Mouse (Mus musculus) heart, postnatal 14 days (tissue): ENCODE data around the gene Coq4. TPM values are rescaled to one million over a fixed set of nuclear protein-coding genes. Genes with fewer than 3 reads are reported as not detected.
"Not testable (repeated sequence)": the region's sequence is repeated elsewhere in the genome, so short reads cannot be mapped to it uniquely, and the experiment has no call there.

ENCODE experiments used
- DNase-seq, 2 experiments: peaks; one replicate each; pipeline ENCODE4 v3.0.0; 2021 to 2022
- intact Hi-C: fragments of 180-260 bp; cut with DNase I; formaldehyde crosslinking; loops from one replicate; pipeline ENCODE4 v1.15.1; 2025
- long read RNA-seq, 2 experiments: library from polyadenylated mRNA; stranded (forward); transcript quantifications; one replicate each; pipeline ENCODE4 v2.0.0; 2021
- total RNA-seq, 2 experiments: library from RNA; stranded (reverse); gene quantifications; 2 replicates each; pipeline ENCODE4 v1.2.3; 2021

Coq4 gene
- total RNA-seq: 10 to 100 TPM; 17.5 to 18.3 TPM
- long read RNA-seq, experiment 1, transcript Coq4-201 (7 exons, 1,991 nt): major isoform, 17 of 20 reads
- long read RNA-seq, experiment 1, partial matches to known transcripts: 0 of 20 reads
- long read RNA-seq, experiment 1, other reads (novel, unspliced or antisense): 3 of 20 reads
- long read RNA-seq, experiment 2, transcript Coq4-201 (7 exons, 1,991 nt): major isoform, 8 of 10 reads
- long read RNA-seq, experiment 2, partial matches to known transcripts: 1 of 10 reads
- long read RNA-seq, experiment 2, other reads (novel, unspliced or antisense): 1 of 10 reads

- intact Hi-C loops: no loop called here
- peak; percentile 83 to 93 for DNase-seq
Measured at GRCm38 (mm10) chr2:29787104-29787917, at the start of gene Coq4. Gene Coq4 (plus strand): TSS chr2:29787493.

GRCm38 (mm10) chr2:29738799-29739198 is 48.5 kb upstream of the Coq4 start:
- DNase-seq: no peak
- intact Hi-C loops: no loop called here

- intact Hi-C loops: no loop called here
- DNase-seq: no peak
Measured at GRCm38 (mm10) chr2:29739368-29739767, 47.9 kb upstream of the Coq4 start.

GRCm38 (mm10) chr2:29741207-29741606 is 46.1 kb upstream of the Coq4 start:
- intact Hi-C loops: no loop called here
- no peak for DNase-seq

- no peak for DNase-seq
- intact Hi-C loops: no loop called here
Measured at GRCm38 (mm10) chr2:29744256-29744655, 43.0 kb upstream of the Coq4 start.

GRCm38 (mm10) chr2:29747188-29747782 is 40.0 kb upstream of the Coq4 start:
- DNase-seq: no peak
- intact Hi-C loops: no loop called here

- intact Hi-C loops: no loop called here
Measured at GRCm38 (mm10) chr2:29747852-29748251, 39.4 kb upstream of the Coq4 start.

GRCm38 (mm10) chr2:29748499-29748898 is 38.8 kb upstream of the Coq4 start:
- intact Hi-C loops: no loop called here
- DNase-seq: no peak

More at GRCm38 (mm10) chr2:29747852-29748251, 39.4 kb upstream of the Coq4 start:
- no peak for DNase-seq

GRCm38 (mm10) chr2:29751497-29751896 is 35.8 kb upstream of the Coq4 start, which contains the start of gene Gm13420:
Gene Gm13420 (minus strand): TSS chr2:29751685.
- intact Hi-C loops: no loop called here

GRCm38 (mm10) chr2:29752397-29752796 is 34.9 kb upstream of the Coq4 start:
- intact Hi-C loops: no loop called here
- DNase-seq: no peak

More at GRCm38 (mm10) chr2:29751497-29751896, 35.8 kb upstream of the Coq4 start, which contains the start of gene Gm13420:
- no peak for DNase-seq

GRCm38 (mm10) chr2:29755693-29756092 is 31.6 kb upstream of the Coq4 start:
- DNase-seq: no peak
- intact Hi-C loops: no loop called here

GRCm38 (mm10) chr2:29764831-29765230 is 22.5 kb upstream of the Coq4 start:
- DNase-seq: peak; percentile 66 to 73
- intact Hi-C loops: loop anchor here (5.0 kb wide), 1 partner anchor 92 kb away; no protein-coding TSS in a partner anchor

- intact Hi-C loops: loop anchor here (2.0 to 5.0 kb wide), 2 partner anchors 49 to 89 kb away; no protein-coding TSS in a partner anchor
- no peak for DNase-seq
Measured at GRCm38 (mm10) chr2:29767976-29768709, 19.1 kb upstream of the Coq4 start.

GRCm38 (mm10) chr2:29768901-29769300 is 18.4 kb upstream of the Coq4 start:
- no peak for DNase-seq
- intact Hi-C loops: loop anchor here (5.0 kb wide), 1 partner anchor 88 kb away; no protein-coding TSS in a partner anchor

GRCm38 (mm10) chr2:29770162-29770561 is 17.1 kb upstream of the Coq4 start:
- intact Hi-C loops: no loop called here
- no peak for DNase-seq

- intact Hi-C loops: no loop called here
- DNase-seq: no peak
Measured at GRCm38 (mm10) chr2:29771611-29772461, 15.5 kb upstream of the Coq4 start.

GRCm38 (mm10) chr2:29773323-29773722 is 14.0 kb upstream of the Coq4 start:
- intact Hi-C loops: no loop called here
- no peak for DNase-seq

GRCm38 (mm10) chr2:29781256-29781655 is 6.0 kb upstream of the Coq4 start:
- intact Hi-C loops: not testable (repeated sequence)

GRCm38 (mm10) chr2:29784290-29784689 is 3.0 kb upstream of the Coq4 start:
- no peak for DNase-seq
- intact Hi-C loops: no loop called here

More at GRCm38 (mm10) chr2:29781256-29781655, 6.0 kb upstream of the Coq4 start:
- DNase-seq: not testable (repeated sequence)
